Mouse (Mus musculus): ENCODE measurements around the gene Gimap5. TPM values are rescaled to one million over a fixed set of nuclear protein-coding genes. Genes with fewer than 3 reads are reported as not detected.
A peak's percentile ranks its signal among the peaks of the same experiment; 100 is the strongest.

The Gimap5 gene
- total RNA-seq (2021) (10 to 100 TPM; 10.5 to 17.1 TPM), polyA plus RNA-seq (2012; rRNA removed) (10.9 and 14.7 TPM in 2 replicates)
- long read RNA-seq, partial matches to known transcripts: 0 of 8 reads
- long read RNA-seq, other reads (novel, unspliced or antisense): 3 of 8 reads

DNA sequence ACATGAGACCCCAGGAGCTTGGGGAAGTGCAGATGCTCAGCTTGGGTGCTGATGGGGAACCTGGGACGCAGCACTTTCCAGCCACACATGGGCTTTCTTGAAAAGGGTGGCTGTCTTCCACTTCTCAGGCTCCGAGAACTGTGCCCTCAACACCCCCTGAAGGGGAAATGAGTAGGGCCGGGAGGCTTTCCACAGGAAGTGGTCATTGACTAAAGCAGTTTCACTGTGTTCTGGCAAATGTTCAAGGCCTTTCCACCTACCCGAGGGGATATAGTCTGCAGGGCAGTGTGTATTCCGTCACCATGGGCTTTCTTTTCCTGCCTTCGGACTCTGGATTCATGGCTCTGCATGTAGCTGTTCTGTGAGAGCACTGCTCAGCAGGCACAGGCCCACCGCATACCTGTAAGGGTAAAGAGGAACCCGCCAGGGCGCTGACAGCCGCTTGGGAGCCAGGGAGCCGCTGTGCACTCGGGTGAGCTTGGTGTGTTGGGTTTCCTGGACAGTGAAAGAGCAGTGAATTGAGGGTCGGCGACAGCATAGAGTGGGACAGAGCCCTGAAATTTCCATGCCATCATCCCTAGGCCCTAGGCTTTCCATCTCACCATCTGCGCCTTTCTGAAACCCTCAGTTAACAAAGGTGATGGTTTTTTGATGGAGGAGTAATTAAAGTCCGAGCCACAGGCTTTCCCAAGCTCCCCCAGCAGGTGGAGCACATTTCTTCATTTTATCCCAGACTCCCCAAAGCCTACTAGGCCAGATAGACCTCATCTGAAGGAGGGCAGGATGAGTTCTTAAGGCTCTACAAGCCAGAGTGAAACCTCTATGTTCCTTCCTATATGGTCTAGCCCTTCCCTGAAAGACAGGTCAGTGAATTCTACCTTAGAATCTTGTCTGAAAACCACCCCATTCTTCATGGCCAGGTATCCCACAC lies at the start of gene Gimap5:
Gimap5 (plus strand) TSS at position 239 of the 931 bp plus-strand sequence.
- peak; percentile 73 for DNase-seq

- DNase-seq: no peak
These were observed 49.0 kb upstream of the Gimap5 start for GRCm38 (mm10) chr6:48696830-48697554.

DNA sequence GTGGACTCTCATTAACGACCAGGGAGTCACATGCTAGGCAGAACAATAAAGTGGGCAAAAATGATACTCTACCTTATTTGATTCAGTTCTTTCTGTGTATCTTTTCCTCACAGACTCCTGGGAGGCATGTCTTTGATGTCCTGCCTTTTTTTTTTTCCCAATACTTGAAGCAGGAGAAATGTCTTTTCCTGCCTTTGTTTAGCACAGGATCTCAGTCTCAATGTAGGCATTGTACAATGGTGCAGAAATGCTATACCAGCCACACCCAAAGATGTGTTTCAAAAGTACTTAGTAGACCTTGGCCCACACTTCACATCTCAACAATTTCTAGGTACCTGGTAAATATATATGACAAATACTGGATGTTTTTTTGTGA lies 48.5 kb upstream of the Gimap5 start:
- no peak for DNase-seq

DNA sequence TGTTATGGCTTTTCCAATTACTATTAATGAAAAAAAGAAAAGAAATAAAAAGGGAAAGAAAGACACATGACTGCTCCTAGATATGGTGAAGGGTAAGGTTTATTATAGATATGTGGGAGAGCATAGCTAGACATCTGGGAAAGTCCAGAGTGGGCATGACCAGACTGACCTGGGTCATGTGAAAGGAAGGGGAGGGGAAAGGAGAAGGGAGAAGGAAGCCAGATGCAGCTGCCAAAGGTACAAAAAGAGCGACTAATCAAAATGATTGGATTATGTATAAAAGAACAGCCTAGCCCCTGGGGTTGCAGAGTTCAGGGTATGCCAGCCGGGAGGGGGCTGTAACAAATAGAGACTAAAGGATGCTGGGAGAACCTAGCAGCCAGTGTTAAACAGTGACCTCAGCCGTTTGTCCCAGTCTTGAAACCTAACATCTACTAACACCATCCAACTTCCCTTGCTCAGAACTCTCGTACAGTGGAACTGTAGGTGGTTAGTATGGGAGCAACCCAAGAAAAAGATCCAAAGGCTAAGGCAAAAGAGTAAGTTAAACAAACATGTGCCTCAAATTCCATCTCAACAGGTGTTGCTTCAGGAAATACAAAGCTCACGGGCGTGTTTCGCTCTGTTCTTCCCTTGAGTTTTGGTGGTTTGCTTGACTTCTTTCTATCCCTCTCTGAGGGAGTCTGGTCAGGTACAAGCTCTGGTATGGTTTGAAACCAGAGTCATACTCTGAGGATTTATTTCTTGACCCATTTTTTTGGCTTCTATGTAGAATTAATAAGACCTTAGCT lies 47.7 kb upstream of the Gimap5 start:
- DNase-seq: no peak

- DNase-seq: no peak
These were observed 47.1 kb upstream of the Gimap5 start for GRCm38 (mm10) chr6:48698888-48699287.

GRCm38 (mm10) chr6:48700251-48701075 lies 45.5 kb upstream of the Gimap5 start:
- peak; percentile 37 for DNase-seq

DNA sequence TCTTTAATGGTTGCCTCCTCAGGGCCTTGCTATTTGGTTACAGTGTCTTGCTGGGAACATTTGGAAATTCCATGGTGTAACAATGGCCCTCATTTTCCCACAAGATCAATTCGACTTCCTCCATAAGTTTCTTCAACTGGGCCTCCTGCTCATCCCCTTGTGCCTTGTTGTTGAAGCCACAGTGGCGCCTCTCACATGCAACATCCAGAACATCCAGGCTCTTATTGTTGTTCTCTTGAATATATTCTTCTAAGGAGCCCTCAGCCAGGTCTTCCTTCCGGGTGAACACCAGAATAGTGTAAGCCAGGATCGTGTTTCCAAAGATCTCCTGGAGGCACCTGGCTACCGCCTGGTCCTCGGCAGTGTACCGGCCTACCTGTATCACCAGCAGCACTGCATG lies 43.9 kb upstream of the Gimap5 start:
- DNase-seq: no peak

- DNase-seq: no peak
These were observed 43.4 kb upstream of the Gimap5 start for GRCm38 (mm10) chr6:48702601-48703000.

- DNase-seq: no peak
These were observed 41.9 kb upstream of the Gimap5 start for GRCm38 (mm10) chr6:48704146-48704545.

DNA sequence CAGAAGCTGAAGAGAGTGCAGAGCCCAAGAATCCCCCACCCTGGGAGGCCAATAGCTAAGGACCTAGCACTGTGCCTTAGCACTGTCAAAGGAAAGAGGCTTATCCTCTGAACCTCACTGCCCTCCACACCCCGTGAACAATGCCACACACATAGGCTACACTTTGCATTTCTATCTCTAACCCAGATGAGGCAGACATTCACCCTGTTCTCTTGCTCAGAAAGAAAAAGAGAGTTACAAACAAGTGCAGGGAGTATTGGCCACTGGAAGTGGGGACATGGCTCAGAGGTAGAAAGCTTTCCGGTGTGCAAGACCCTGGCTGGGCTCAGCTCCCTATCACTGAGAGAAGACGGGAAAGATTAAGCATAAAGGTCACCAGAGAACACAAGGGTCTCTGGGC lies 39.9 kb upstream of the Gimap5 start:
- DNase-seq: no peak

DNA sequence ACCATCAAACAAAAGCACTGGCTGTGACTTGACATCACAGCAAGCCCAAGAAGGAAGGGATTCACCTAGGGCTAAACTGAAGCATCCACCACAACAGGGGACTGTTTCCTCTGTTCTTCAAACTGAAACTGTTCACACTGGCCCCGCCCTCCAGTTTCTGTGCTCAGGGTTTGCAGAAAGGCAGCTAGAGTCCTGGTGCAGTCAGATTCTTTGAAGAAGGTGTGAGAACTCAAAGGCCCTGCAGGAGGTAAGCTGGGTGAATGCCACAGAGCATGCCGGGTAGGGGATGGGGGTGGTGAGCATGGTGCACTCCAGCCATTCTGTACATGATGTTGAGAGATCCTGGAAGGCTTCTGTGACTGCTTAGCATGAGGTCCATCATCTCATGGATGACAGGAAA lies 27.5 kb upstream of the Gimap5 start, which contains the start of the genes Gm28053 and Gimap7:
Gm28053 (plus strand) TSS at position 153 of the 400 bp plus-strand sequence.
Gimap7 (plus strand) TSS at position 167 of the 400 bp plus-strand sequence.
- DNase-seq: no peak

DNA sequence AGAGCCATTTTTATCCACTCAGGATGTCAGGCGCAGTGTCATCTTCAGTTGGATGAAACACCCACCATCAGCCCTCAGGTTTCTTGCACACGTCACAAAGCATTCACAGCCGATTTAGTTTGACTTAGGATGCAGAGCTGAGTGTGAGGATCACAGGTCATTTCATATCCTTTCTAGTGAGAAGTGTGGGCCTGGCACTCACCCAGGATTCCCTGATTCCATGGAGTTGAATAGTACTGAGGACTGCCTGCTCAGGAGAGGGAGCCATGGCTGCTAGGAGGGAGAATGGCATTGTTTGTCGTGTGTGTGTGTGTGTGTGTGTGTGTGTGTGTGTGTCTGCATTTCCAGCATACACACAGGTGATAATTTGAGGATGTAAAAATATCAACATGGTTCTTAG lies 25.7 kb upstream of the Gimap5 start:
- DNase-seq: no peak

GRCm38 (mm10) chr6:48723468-48723867 lies 22.5 kb upstream of the Gimap5 start:
- no peak for DNase-seq

DNA sequence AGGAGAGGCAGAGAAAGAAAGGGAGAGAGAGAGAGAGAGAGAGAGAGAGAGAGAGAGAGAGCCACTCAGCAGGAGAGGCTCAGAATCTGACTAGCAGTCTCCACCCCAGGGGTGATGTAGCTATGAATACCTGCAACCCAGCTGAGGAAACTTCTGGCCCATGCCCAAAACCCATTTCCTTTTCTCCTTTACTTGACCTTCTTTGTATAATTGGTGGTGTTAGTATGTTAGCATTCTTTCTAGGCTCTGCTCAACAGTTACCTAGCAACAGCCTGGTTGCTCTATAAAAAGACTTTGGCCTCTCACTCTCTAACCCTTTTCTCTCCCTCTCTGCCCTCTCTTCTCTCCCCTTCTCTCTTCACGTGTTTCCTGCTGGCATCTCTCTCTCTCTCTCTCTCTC lies 20.5 kb upstream of the Gimap5 start:
- peak; percentile 60 for DNase-seq

- no peak for DNase-seq
These were observed 18.2 kb upstream of the Gimap5 start for GRCm38 (mm10) chr6:48727761-48728160.

DNA sequence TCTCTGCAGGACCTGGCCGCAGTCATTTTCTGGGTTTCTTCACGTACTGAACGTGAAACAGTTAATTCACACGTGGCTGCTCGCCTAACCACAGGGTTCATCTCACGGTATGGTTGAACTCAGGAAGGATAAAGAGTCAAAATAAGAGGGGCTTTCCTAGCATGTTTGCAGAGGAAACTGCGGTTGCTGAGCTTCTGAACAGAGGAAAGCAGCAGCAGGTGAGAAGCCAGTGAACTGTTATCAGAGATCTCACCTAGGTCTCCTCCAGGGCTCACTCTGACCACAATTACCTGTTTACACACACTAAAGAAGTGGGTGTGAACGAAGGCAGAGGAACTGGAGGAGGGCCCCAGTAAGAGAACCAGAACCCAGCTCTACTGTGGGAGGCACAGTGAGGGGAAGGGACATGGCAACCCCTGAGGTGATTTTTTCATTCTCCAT lies 13.1 kb upstream of the Gimap5 start:
- no peak for DNase-seq

- no peak for DNase-seq
These were observed 12.3 kb upstream of the Gimap5 start for GRCm38 (mm10) chr6:48733660-48734059.

GRCm38 (mm10) chr6:48737053-48737452 lies 8.9 kb upstream of the Gimap5 start:
- no peak for DNase-seq

DNA sequence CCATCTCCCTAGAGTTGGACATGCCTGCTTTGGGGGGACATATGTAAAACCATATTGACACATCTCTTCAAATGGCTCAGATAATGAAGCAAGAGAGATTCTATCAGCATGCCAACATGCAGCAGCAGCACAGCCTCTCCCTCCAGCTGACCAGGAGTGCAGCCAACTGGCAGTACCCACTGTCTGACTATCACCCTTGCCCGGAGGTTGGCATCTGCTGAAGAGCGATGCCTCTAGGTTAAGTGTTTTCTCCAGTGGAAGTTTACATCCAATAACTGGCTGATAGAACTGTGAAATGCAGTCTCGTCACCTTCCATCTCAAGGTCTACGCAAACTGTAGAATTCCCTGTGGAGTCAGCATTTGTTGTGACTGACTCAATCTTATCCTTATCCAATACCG lies 8.3 kb upstream of the Gimap5 start:
- DNase-seq: no peak

DNA sequence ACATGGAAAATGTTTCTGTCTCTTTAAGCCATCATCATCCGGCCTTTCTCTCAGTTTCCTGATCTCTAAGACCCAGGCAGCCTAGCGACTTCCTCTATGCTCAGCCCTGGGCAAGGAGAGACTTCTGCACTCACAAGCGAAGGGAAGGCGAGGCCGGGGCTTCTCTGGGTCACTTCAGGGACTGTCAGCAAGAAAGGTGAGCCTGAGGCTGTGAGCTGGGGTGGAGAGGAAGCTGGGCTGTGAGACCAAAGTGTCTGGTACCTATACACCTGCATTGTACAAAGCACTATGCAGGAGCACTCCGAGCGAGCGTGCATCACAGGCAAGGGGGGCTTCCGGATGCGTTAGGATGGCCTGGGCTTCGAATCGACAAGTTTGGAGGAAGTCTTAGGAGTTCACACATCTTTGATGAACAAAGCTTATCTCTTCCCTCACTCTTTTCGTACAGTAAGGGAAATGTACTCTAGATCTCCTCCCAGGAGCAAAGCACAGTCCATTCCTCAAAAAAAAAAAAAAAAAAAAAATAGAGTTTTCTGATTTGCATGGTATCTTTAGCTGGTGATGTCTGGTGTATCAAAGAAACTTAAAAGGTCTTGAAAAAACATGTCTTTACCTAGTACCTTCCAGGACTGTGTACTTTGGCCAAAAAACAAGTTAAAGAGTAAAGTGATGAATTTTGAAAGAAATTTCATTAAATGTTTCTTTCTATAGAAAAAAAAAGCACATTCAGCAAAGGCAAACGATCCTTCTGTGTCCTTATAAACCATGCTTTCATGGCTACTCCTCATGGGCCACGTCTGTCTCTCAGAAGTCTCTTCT lies 6.8 kb upstream of the Gimap5 start, which contains the start of gene Gimap1:
Gimap1 (plus strand) TSS at position 94 of the 819 bp plus-strand sequence.
- peak; percentile 36 for DNase-seq
